Mouse (Mus musculus) intestine, postnatal 0 days (tissue): Measurements from ENCODE around the gene Nrg4. TPM values are rescaled to one million over a fixed set of nuclear protein-coding genes. Genes with fewer than 3 reads are reported as not detected.

Source experiments
- ATAC-seq: fragments of 200-750 bp; cut with Nextera tagmentation; 2 replicates; pipeline ENCODE4 v1.8.0; 2017; ENCODE audit warnings: mild to moderate bottlenecking, moderate TSS enrichment, moderate library complexity
- H3K27ac ChIP-seq: fragments of 300-500 bp; sonication (generic); 2 replicates; pipeline ENCODE4 v1.5.1; 2014; ENCODE audit warnings: mild to moderate bottlenecking, low read depth, low read length, moderate library complexity
- H3K27me3 ChIP-seq: fragments of 300-500 bp; sonication (generic); replicated peaks from 2 replicates; pipeline ENCODE4 v1.6.1; 2014; ENCODE audit warnings: low read length, mixed read lengths; ENCODE audit not compliant: control insufficient read depth, insufficient read depth
- H3K36me3 ChIP-seq: fragments of 300-500 bp; sonication (generic); 2 replicates; pipeline ENCODE4 v1.6.1; 2014; ENCODE audit warnings: mild to moderate bottlenecking, moderate library complexity; ENCODE audit not compliant: control insufficient read depth, insufficient read depth
- H3K4me1 ChIP-seq: fragments of 300-500 bp; sonication (generic); replicated peaks from 2 replicates; pipeline ENCODE4 v1.6.1; 2014; ENCODE audit warnings: antibody characterized with exemption, low read length, mixed read lengths; ENCODE audit not compliant: control insufficient read depth, insufficient read depth
- H3K4me2 ChIP-seq: fragments of 300-500 bp; sonication (generic); replicated peaks from 2 replicates; pipeline ENCODE4 v1.6.1; 2014; ENCODE audit warnings: low read depth, mild to moderate bottlenecking, moderate library complexity
- H3K4me3 ChIP-seq: fragments of 300-500 bp; sonication (generic); 2 replicates; pipeline ENCODE4 v1.5.1; 2014; ENCODE audit warnings: low read depth, low read length
- H3K9ac ChIP-seq: fragments of 300-500 bp; sonication (generic); 2 replicates; pipeline ENCODE4 v1.6.1; 2014; ENCODE audit warnings: mild to moderate bottlenecking, low read depth, low read length
- H3K9me3 ChIP-seq: fragments of 300-500 bp; sonication (generic); 2 replicates; pipeline ENCODE4 v1.6.1; 2016; ENCODE audit warnings: mixed run types; ENCODE audit not compliant: control insufficient read depth
- CTCF ChIP-seq: sonication (generic); IDR thresholded peaks from 2 replicates; pipeline ENCODE4 v1.5.1; 2016; ENCODE audit warnings: low read depth, mild to moderate bottlenecking, control low read depth, antibody characterized with exemption, moderate library complexity
- WGBS: fragments of 180-500 bp; shearing (Covaris S2); extraction: QIAGEN DNeasy Blood & Tissue Kit; methylation state at CpG from one replicate; pipeline ENCODE4 v1.1.7; 2014; 5-methylcytosine and 5-hydroxymethylcytosine counted together
- polyA plus RNA-seq: library from polyadenylated mRNA; unstranded; fragments of >200 nt; fragmentation: Nextera tagmentation; extraction: Ambion mirVana; gene quantifications from 2 replicates; pipeline ENCODE4 v1.2.1, GENCODE M21; 2015

Gene Nrg4
- 4.5 and 4.9 TPM in 2 replicates for polyA plus RNA-seq

- peak within 1 kb of the TSS; percentile 98 for H3K4me2 ChIP-seq
- WGBS: under 1% methylated on average over 52 of the region's 82 CpGs
- no peaks in the 10 kb centered on the region for H3K36me3 ChIP-seq
- peaks cover 12% of the 10 kb centered on the region; the same call in 1 of the 2 replicates for H3K27me3 ChIP-seq
- no peaks in the 10 kb centered on the region for H3K4me1 ChIP-seq
- ATAC-seq: peak; percentile 74
- no peak for TF ChIP-seq CTCF
- peak within 1 kb of the TSS; percentile 79 for H3K4me3 ChIP-seq
- no peak within 1 kb of the TSS for H3K27ac ChIP-seq
- H3K9ac ChIP-seq: peak within 1 kb of the TSS; percentile 62
- H3K9me3 ChIP-seq: no peaks in the 10 kb centered on the region
Observed at GRCm38 (mm10) chr9:55326515-55327233, at the start of gene Nrg4, which contains the start of gene Tmem266. Gene Nrg4 (minus strand): TSS chr9:55326844. Gene Tmem266 (plus strand): TSS chr9:55326913.

DNA sequence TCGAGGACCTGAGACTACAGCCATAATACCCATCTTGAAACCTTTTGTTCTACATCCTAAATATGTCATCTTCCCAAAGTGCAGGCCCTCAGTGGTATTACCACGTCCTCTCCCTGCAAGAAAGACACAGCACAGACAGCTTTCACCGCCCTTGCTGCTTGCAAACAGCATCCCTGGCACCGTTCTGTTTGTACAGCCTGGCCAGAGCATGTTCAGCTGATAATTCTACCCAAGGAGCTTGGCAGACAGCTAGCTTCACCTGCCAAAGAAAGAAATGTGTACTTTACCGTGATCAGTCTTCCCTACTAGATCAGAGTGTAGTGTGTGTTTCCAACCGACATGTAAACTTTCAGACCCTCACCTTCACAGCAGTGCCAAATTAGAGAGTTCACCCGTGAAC lies 45.3 kb upstream of the Nrg4 start:
- no peaks in the 10 kb centered on the region for H3K9me3 ChIP-seq
- ATAC-seq: no peak
- WGBS: 70% methylated on average over 7 of the region's 7 CpGs
- TF ChIP-seq CTCF: no peak
- H3K27me3 ChIP-seq: no peaks in the 10 kb centered on the region
- H3K4me3 ChIP-seq: no peak overlapping the region
- no peaks in the 10 kb centered on the region for H3K36me3 ChIP-seq
- no peak overlapping the region for H3K27ac ChIP-seq
- no peak overlapping the region for H3K9ac ChIP-seq
- H3K4me2 ChIP-seq: no peak overlapping the region
- no peaks in the 10 kb centered on the region for H3K4me1 ChIP-seq

- H3K4me3 ChIP-seq: no peak overlapping the region
- WGBS: 47% methylated on average over 3 of the region's 3 CpGs
- no peak overlapping the region for H3K27ac ChIP-seq
- no peaks in the 10 kb centered on the region for H3K4me1 ChIP-seq
- H3K27me3 ChIP-seq: no peaks in the 10 kb centered on the region
- no peak overlapping the region for H3K4me2 ChIP-seq
- H3K36me3 ChIP-seq: no peaks in the 10 kb centered on the region
- ATAC-seq: no peak
- TF ChIP-seq CTCF: no peak
- no peaks in the 10 kb centered on the region for H3K9me3 ChIP-seq
- no peak overlapping the region for H3K9ac ChIP-seq
Observed at GRCm38 (mm10) chr9:55368011-55368410, 41.4 kb upstream of the Nrg4 start.

DNA sequence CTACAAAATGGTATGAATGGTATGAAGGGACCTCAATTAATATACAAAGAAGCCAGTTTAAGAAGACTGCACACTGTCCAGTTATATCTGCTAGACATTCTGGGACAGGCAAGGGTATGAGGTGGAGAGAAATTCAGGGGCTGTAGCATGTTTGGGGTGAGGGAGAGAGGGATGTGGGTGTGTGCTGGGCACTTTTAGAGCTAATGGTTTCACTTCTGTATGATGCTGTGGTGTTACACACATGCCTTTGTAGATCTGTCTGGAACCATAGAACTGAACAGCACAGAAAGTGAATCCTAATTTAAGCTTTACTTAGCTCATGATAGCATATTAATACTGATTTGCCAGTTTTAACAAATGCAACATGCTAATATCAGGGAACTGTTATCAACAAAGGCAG lies 37.1 kb upstream of the Nrg4 start:
- TF ChIP-seq CTCF: no peak
- Histone ChIP-seq H3K9me3 (no peaks in the 10 kb centered on the region), H3K4me2 (no peak overlapping the region), H3K27me3 (no peaks in the 10 kb centered on the region), H3K36me3 (no peaks in the 10 kb centered on the region), H3K4me3 (no peak overlapping the region), H3K4me1 (no peaks in the 10 kb centered on the region), H3K27ac (no peak overlapping the region), H3K9ac (no peak overlapping the region)
- ATAC-seq: no peak

GRCm38 (mm10) chr9:55361969-55362368 lies 35.3 kb upstream of the Nrg4 start:
- H3K4me1 ChIP-seq: no peaks in the 10 kb centered on the region
- TF ChIP-seq CTCF: no peak
- no peak overlapping the region for H3K27ac ChIP-seq
- no peak overlapping the region for H3K4me3 ChIP-seq
- H3K36me3 ChIP-seq: no peaks in the 10 kb centered on the region
- H3K9me3 ChIP-seq: no peaks in the 10 kb centered on the region
- H3K4me2 ChIP-seq: no peak overlapping the region
- no peaks in the 10 kb centered on the region for H3K27me3 ChIP-seq
- no peak overlapping the region for H3K9ac ChIP-seq
- 63% methylated on average over 5 of the region's 5 CpGs for WGBS
- ATAC-seq: no peak

GRCm38 (mm10) chr9:55360861-55361260 lies 34.2 kb upstream of the Nrg4 start:
- no peaks in the 10 kb centered on the region for H3K36me3 ChIP-seq
- no peak overlapping the region for H3K4me3 ChIP-seq
- H3K9ac ChIP-seq: no peak overlapping the region
- no peak overlapping the region for H3K4me2 ChIP-seq
- ATAC-seq: no peak
- H3K4me1 ChIP-seq: no peaks in the 10 kb centered on the region
- WGBS: 48% methylated on average over 7 of the region's 7 CpGs
- no peak overlapping the region for H3K27ac ChIP-seq
- no peak for TF ChIP-seq CTCF
- H3K9me3 ChIP-seq: no peaks in the 10 kb centered on the region
- no peaks in the 10 kb centered on the region for H3K27me3 ChIP-seq
